Mouse (Mus musculus): Measurements from ENCODE around the gene Fryl. TPM values are rescaled to one million over a fixed set of nuclear protein-coding genes. Genes with fewer than 3 reads are reported as not detected.

The Fryl gene
- total RNA-seq, 2 experiments from 2014 or later: 28.9 to 32.8 TPM

GRCm38 (mm10) chr5:73167976-73168768 lies 88.2 kb downstream of the Fryl start:
- DNase-seq (ENCODE audit: low spot score in 2 of 2): no peak

GRCm38 (mm10) chr5:73163970-73164369 lies 92.4 kb downstream of the Fryl start:
- no peak for DNase-seq (ENCODE audit: low spot score in 2 of 2)

DNA sequence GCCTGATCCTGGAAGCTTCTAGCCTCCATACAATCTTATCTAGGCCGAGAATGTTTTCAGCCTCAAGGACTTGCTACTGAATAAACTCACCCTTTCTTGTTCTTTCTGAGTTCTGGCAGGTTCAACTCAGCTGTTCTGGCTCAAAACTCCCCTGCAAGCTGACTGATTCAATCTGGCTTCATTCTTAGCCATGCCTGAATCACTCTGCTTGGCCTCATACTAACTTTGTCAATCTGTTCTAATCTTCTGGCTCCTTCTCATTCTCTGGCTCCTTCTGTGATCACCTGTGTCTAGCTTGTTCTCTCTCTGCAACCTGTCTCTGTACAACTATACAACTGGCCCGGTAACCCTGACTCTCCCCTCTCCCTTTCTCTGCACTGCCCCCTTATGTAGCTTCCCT lies 93.9 kb downstream of the Fryl start:
- no peak for DNase-seq (ENCODE audit: low spot score in 2 of 2)

- no peak for DNase-seq (ENCODE audit: low spot score in 2 of 2)
These were observed 96.0 kb downstream of the Fryl start for GRCm38 (mm10) chr5:73160440-73160839.

DNA sequence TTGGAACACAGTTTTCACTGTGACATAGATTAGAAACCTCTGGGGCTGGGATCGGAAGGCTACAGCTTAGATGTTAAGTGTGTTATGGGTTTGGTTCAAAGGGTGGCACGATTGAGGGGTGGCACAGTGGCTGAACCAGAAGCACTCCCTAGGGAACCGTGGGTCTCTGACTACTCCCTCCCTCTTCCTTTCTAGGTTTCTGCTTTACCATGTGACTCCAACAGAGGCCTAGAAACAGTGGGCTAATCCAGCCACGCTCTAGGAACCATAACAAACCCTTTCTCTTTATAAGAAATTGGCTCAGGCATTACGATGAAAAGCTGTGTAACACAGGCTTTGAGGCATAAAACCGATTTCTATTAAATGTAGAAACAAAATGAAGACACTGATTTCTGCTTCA lies 98.9 kb downstream of the Fryl start:
- DNase-seq (ENCODE audit: low spot score in 2 of 2): no peak

DNA sequence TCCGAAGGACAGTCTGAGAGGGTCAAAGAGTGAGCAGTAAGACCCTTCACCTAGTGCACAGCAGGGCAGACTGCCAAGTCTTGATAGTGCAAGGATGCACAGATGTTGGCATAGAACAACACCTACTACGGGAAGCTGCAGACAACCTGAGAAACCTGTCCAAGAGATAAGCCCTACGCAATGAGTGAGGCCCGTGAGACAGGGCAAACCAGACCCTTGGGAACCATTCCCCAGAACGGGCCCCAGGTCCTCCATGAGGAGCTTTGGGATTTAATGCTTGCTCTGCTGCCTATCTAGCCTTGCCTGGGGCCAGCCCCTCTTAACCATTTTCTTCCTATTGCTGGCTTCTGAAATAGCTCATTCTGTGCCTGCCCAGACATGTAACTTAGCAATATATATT lies 99.4 kb downstream of the Fryl start:
- DNase-seq (ENCODE audit: low spot score in 2 of 2): no peak

- DNase-seq (ENCODE audit: low spot score in 2 of 2): no peak
These were observed 100.0 kb downstream of the Fryl start for GRCm38 (mm10) chr5:73156226-73156926.

DNA sequence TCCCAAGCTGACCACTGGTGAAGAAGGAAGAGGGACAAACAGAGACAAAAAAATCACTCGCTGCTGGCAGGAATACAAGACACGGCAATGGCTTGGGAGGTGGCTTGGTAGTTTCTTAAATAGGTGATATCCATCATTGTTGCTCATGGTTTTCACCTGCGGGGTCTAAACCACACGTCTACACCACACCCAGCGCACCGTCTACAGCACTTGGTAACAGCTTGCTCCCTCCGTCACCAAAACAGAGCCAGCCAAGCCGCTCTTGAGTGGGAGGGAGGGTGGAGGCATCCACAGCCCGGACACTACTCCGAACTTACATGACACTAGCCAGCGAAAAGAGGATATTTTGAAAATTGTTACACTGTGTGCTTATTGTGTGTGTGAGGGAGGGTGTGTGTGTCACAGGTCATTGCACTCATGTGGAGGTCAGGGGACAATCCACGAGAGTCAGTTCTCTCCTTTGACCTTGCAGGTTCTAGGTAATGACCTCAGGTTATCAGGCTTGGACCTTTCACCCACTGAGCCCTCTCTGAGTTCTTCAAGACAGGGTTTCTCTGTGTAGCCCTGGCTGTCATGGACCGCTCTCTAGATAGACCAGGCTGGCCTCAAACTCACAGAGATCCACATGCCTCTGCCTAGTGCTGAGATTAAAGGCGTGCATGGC lies 102.5 kb downstream of the Fryl start:
- no peak for DNase-seq (ENCODE audit: low spot score in 2 of 2)

- DNase-seq (ENCODE audit: low spot score in 2 of 2): no peak
These were observed 104.2 kb downstream of the Fryl start for GRCm38 (mm10) chr5:73152206-73152605.

DNA sequence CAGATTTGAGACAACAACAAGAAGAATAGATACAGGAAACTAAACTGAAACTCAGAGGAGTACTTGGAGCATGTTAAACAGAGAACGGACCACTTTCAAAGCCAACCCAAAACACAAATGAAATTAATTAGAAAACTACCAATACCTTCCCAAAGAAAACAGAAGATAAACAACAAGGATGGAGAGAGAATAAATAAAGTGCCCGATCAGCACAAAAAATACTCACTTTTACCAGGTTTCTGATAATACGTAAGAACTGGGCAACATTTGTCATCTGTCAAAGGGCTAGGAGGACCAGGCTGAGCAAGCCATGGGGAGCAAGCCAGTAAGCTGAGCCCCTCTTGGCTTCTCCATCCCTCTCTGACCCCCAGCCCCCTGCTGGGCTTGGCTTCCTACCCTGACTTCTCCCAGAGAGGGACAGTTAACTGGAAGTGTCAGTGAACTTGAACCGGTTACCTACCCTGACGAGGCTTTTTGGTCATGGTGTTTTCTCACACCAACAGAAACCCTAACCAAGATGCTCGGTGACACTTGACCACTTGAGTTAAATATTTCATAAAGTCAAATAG lies 105.5 kb downstream of the Fryl start:
- no peak for DNase-seq (ENCODE audit: low spot score in 2 of 2)

- no peak for DNase-seq (ENCODE audit: low spot score in 2 of 2)
These were observed 111.4 kb downstream of the Fryl start for GRCm38 (mm10) chr5:73144987-73145386.

GRCm38 (mm10) chr5:73141712-73142111 lies 114.7 kb downstream of the Fryl start:
- DNase-seq (ENCODE audit: low spot score in 2 of 2): no peak

GRCm38 (mm10) chr5:73141161-73141560 lies 115.3 kb downstream of the Fryl start:
- no peak for DNase-seq (ENCODE audit: low spot score in 2 of 2)

DNA sequence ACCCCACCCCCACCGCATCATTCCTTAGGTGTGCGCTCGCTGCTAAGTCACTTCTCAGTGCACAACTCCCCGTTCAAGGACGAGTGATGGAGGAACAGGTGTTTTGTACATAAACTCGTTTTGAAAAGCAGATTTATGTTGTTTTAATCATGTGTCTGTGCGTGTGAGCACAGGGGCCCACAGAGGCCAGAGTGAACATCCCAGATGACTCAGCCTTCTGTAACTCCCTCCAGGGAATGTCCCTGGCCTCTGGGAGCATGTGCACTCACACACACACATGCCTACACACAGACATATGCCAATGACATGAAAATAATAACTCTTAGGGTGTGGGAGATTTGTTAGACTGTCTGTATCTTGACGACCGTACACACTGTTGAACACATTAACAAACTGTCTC lies 118.9 kb downstream of the Fryl start:
- no peak for DNase-seq (ENCODE audit: low spot score in 2 of 2)

GRCm38 (mm10) chr5:73135959-73136358 lies 120.5 kb downstream of the Fryl start:
- DNase-seq (ENCODE audit: low spot score in 2 of 2): no peak

DNA sequence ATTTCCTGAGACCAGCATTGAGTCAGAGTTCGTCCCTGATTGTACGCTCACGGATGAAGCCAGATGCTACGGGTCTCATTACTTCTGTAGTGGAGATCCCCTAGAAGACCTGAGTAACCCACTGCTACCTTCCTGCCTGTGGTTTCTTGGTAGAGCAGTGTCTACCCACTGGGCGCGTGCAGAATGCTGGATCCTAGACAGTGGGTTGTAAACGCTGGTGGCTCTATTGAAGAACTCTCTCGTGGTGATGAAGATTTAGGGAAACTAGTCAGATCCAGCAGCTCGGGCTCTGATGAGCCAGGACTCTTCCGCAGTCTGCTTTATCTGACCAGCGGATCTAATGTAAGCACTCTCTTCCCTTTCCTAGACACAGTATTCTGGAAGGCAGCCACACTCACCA lies 121.3 kb downstream of the Fryl start:
- no peak for DNase-seq (ENCODE audit: low spot score in 2 of 2)

- DNase-seq (ENCODE audit: low spot score in 2 of 2): peak in 1 of 2 experiments; percentile 32
These were observed 122.6 kb downstream of the Fryl start for GRCm38 (mm10) chr5:73133833-73134185.

GRCm38 (mm10) chr5:73132998-73133832 lies 123.2 kb downstream of the Fryl start:
- no peak for DNase-seq (ENCODE audit: low spot score in 2 of 2)

GRCm38 (mm10) chr5:73130984-73131383 lies 125.4 kb downstream of the Fryl start:
- DNase-seq (ENCODE audit: low spot score in 2 of 2): peak in 1 of 2 experiments; percentile 10

DNA sequence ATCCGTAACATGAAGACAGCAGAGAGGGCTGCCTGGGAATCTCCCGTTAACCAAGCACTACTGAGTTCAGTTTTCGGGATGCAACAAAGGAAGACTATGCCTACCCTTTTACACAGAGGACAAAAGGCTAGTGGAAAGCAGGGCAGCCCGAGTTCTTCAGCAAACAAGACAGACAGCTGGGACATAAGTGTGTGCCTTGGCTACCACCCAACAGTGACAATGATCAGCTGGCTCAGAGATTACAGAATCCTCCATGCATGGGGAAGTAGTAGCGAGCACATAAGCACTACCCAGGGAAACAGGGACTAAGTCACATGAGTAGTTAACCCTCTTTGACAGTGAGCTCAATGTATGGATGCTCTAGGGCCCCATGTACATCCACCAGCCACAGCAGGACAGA lies 126.5 kb downstream of the Fryl start:
- no peak for DNase-seq (ENCODE audit: low spot score in 2 of 2)
